ENCODE assay signal across 30 mouse cellular contexts in genomic region chr8:123697329-123697728, GRCm38 (mm10). TPM values are rescaled to one million over a fixed set of nuclear protein-coding genes. Genes with fewer than 3 reads are reported as not detected.
DNase-seq lines count a peak whose midpoint lies in the region; ATAC-seq and TF ChIP-seq lines count a peak whose summit lies in the region.
"Had no signal": no experiment of that assay in that cellular context is flagged by ENCODE, and none has a peak within 500 bp of the region (broad histone marks: within the 10 kb centered on the region; RNA-seq: fewer than 3 reads in every experiment).

No protein-coding gene starts in this region.

- no peaks in the 10 kb centered on the region for H3K27me3 ChIP-seq in kidney, embryonic 14.5 days (ENCODE audit: control insufficient read depth, insufficient read depth, low read length)
- no peaks in the 10 kb centered on the region for H3K27me3 ChIP-seq in intestine, postnatal 0 days (replicated peaks; ENCODE audit: control insufficient read depth, insufficient read depth, low read length)
- H3K27me3 ChIP-seq: embryonic facial prominence, embryonic 12.5 days; heart, embryonic 15.5 days; midbrain, embryonic 15.5 days; neural tube, embryonic 12.5 days had no signal

- ATAC-seq in kidney, embryonic 14.5 days (ENCODE audit: low FRiP score, low TSS enrichment), result 0 out of 2 replicates have a peak, but pooled peaks have one; percentile 33
- peak; percentile 52 for ATAC-seq in intestine, postnatal 0 days
- ATAC-seq: CD4-positive, CD25-positive, alpha-beta regulatory T cell, adult 4 months; hindbrain, embryonic 16.5 days; midbrain, embryonic 15.5 days had no signal

- TF ChIP-seq CTCF in brain, embryonic 14.5 days (IDR thresholded peaks at IDR 0.05; ENCODE audit: borderline replicate concordance, extremely low read depth, insufficient read depth, insufficient read length), result no peak
- no peak for TF ChIP-seq CTCF in intestine, postnatal 0 days (IDR thresholded peaks at IDR 0.05; ENCODE audit: low read depth)

- H3K4me1 ChIP-seq in kidney, embryonic 14.5 days (ENCODE audit: control insufficient read depth, insufficient read depth, low read length), result peaks cover 14% of the 10 kb centered on the region
- peaks cover 3% of the 10 kb centered on the region; the same call in 1 of the 2 replicates for H3K4me1 ChIP-seq in intestine, postnatal 0 days (replicated peaks; ENCODE audit: control insufficient read depth, insufficient read depth, low read length)
- H3K4me1 ChIP-seq: midbrain, embryonic 15.5 days had no signal

- no peaks in the 10 kb centered on the region for H3K36me3 ChIP-seq in kidney, embryonic 14.5 days (ENCODE audit: control insufficient read depth, insufficient read depth, low read length)
- H3K36me3 ChIP-seq in intestine, postnatal 0 days (ENCODE audit: control insufficient read depth, insufficient read depth), result no peaks in the 10 kb centered on the region
- H3K36me3 ChIP-seq: embryonic facial prominence, embryonic 12.5 days; heart, embryonic 10.5 days; heart, embryonic 15.5 days; midbrain, embryonic 10.5 days; midbrain, embryonic 15.5 days; neural tube, embryonic 12.5 days had no signal

- WGBS in kidney, embryonic 14.5 days, result 49% methylated on average over 5 of the region's 5 CpGs
- 31% methylated on average over 5 of the region's 5 CpGs for WGBS in intestine, postnatal 0 days

- H3K27ac ChIP-seq in kidney, embryonic 14.5 days (ENCODE audit: low read depth, low read length), result no peak overlapping the region
- no peak overlapping the region for H3K27ac ChIP-seq in intestine, postnatal 0 days (ENCODE audit: low read depth, low read length)
- H3K27ac ChIP-seq: embryonic facial prominence, embryonic 12.5 days; heart, embryonic 10.5 days; heart, embryonic 15.5 days; liver, embryonic 14.5 days; midbrain, embryonic 10.5 days; midbrain, embryonic 15.5 days; neural tube, embryonic 12.5 days had no signal

- no peak for TF ChIP-seq POLR2A in brain, embryonic 14.5 days (IDR thresholded peaks at IDR 0.05; ENCODE audit: borderline replicate concordance, extremely low read depth, insufficient read depth, insufficient read length, poor library complexity, severe bottlenecking)

- DNase-seq in kidney, postnatal 36 days, result no peak
- peak; percentile 54 for DNase-seq in brain, embryonic 14.5 days (ENCODE audit: low read depth)
- no peak for DNase-seq in cerebellum, postnatal 4 days (ENCODE audit: low spot score in 2 of 2)
- no peak for DNase-seq in frontal cortex, postnatal 14 days (ENCODE audit: low spot score in 2 of 2)
- DNase-seq in embryo, embryonic 10.5 days (ENCODE audit: low spot score), result no peak
- DNase-seq: adrenal gland, postnatal 25 days; cerebellum, adult 18-20 months; gastrocnemius, postnatal 14 days; heart, adult 11 months; kidney, adult 11 months; layer of hippocampus, adult 9-11 months; liver; lung, adult 2 months; lung, postnatal 14 days; right cerebral cortex, postnatal 4 days; thymus, adult 18-20 months; thymus, postnatal 25 days had no signal

- no peak overlapping the region for H3K9ac ChIP-seq in kidney, embryonic 14.5 days (ENCODE audit: low read depth, low read length)
- H3K9ac ChIP-seq in intestine, postnatal 0 days (ENCODE audit: low read depth, low read length), result 0 out of 2 replicates have a peak overlapping the region, but pooled peaks have one; percentile 11
- H3K9ac ChIP-seq: embryonic facial prominence, embryonic 12.5 days; heart, embryonic 15.5 days; liver, embryonic 14.5 days; midbrain, embryonic 15.5 days; neural tube, embryonic 12.5 days had no signal

- H3K9me3 ChIP-seq in kidney, embryonic 14.5 days (ENCODE audit: control insufficient read depth, low read length), result no peaks in the 10 kb centered on the region
- H3K9me3 ChIP-seq in intestine, postnatal 0 days (ENCODE audit: control insufficient read depth), result no peaks in the 10 kb centered on the region
- H3K9me3 ChIP-seq: embryonic facial prominence, embryonic 12.5 days; heart, embryonic 10.5 days; heart, embryonic 15.5 days; midbrain, embryonic 10.5 days; midbrain, embryonic 15.5 days; neural tube, embryonic 12.5 days had no signal

- H3K4me3 ChIP-seq in kidney, embryonic 14.5 days (ENCODE audit: low read length), result no peak overlapping the region
- no peak overlapping the region for H3K4me3 ChIP-seq in intestine, postnatal 0 days (ENCODE audit: low read depth, low read length)
- H3K4me3 ChIP-seq: embryonic facial prominence, embryonic 12.5 days; erythroblast, embryonic 14.5 days; heart, embryonic 10.5 days; heart, embryonic 15.5 days; midbrain, embryonic 10.5 days; midbrain, embryonic 15.5 days; myocyte; neural tube, embryonic 12.5 days had no signal

- H3K4me2 ChIP-seq in kidney, embryonic 14.5 days (replicated peaks; ENCODE audit: low read depth, low read length), result no peak overlapping the region
- H3K4me2 ChIP-seq in intestine, postnatal 0 days (replicated peaks; ENCODE audit: low read depth), result no peak overlapping the region
- H3K4me2 ChIP-seq: embryonic facial prominence, embryonic 12.5 days; heart, embryonic 15.5 days; midbrain, embryonic 15.5 days; neural tube, embryonic 12.5 days had no signal

RNA-seq across cellular contexts. Expression of gene Rhou, which starts 43.6 kb away (rescaled TPM):
- 9.8 and 11.2 TPM in 2 replicates for polyA plus RNA-seq in kidney, embryonic 14.5 days (2014; fragmentation: Nextera tagmentation; extraction: Ambion mirVana)
- polyA plus RNA-seq in brain, embryonic 14.5 days (2012; rRNA removed), result 20.9 and 30.1 TPM in 2 replicates
- 18.7 and 19.5 TPM in 2 replicates for polyA plus RNA-seq in intestine, postnatal 0 days (2015; fragmentation: Nextera tagmentation; extraction: Ambion mirVana)
- polyA plus RNA-seq: erythroblast, embryonic 14.5 days had no signal
